Mouse (Mus musculus) gastrocnemius, postnatal 14 days (tissue): ENCODE measurements at regions not wholly inside any gene's neighbourhood (a gene's known extent, or its start where the extent isn't known, plus 50 kb on each side); places are given as distances from the start of the nearest gene placed in this dataset.
A peak's percentile ranks its signal among the peaks of the same experiment; 100 is the strongest.

Experiments used
- DNase-seq: peaks from one replicate; pipeline ENCODE4 v3.0.0; 2021; ENCODE audit warnings: mixed read lengths
- intact Hi-C: fragments of 180-260 bp; cut with DNase I; formaldehyde crosslinking; loops from one replicate; pipeline ENCODE4 v1.15.1; 2025; ENCODE audit warnings: low total_unique reads

GRCm38 (mm10) chrX:99555976-99556781, 85.1 kb upstream of the Pja1 start:
- no peak for DNase-seq
- intact Hi-C loops = no loop called here

GRCm38 (mm10) chrX:99552778-99553177, 81.7 kb upstream of the Pja1 start:
- intact Hi-C loops = no loop called here
- DNase-seq = no peak

DNA sequence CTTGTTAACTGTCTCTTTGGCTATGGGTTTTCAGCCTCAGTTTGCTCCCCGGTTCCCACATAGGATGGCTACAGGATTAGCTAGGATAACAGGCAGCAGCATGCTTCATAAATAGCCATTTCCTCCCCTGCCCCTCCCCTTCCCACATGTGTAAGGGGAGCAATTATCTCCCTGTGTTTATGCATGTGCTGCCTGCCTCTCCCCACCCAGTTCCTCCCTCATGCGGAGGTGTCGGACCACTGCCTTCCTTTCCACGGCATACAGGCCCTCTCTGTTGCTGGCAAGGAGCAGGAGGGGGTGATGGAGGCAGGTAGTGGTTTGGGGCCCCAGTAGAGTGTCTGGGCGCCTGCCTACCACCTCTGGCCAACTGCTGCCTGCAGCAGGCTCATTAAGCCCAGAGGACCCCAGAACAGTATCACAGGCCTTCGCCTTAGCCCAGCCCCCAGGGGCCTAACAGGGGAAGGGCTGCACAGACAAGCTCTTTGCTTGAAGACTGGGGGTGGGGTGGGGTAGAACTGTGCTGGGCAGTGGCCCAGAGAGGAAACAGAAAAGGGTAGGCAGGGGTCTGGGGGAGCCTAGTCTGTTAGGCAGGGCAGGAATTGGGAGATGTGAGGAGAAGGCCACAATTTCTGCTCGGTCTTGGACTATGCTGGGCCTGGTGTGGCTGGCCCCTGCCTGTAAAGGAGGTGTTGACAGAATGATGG, 79.1 kb upstream of the Pja1 start:
- intact Hi-C loops = no loop called here
- DNase-seq = no peak

DNA sequence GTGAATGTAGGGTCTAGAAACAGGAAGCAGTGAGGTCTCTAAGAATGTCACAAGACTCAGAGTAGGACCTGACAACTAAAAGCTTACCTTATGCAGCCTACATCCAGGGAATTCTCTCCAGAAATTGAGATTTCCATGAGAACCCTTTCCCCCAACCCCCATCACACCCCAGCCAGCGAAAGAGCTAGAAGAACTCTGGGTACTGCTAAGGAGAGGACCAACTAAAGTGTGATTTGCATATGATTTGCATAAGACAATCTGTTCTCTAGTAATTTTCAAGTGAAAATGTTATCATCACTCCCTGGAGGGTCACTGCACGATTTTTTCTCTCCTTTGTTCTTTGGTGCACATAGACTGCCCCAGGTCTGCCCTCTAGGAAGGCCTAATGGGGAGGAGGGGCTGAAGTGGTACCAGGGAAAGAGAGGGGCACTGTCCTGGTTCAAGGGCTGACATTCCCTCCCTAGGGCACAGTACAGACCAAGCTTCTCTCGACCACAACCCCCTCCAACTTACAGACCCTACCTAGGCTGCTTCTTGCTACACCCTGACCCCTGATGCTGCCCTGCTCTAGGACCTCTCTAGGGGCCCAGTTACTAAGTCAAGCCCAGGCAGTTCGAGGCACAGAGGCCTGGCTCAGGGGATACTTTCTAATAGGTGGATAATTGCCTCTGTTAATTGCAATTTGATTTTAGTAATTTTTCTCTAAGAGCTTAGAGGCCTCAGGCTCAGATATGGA, 77.4 kb upstream of the Pja1 start:
- no peak for DNase-seq
- intact Hi-C loops = no loop called here

DNA sequence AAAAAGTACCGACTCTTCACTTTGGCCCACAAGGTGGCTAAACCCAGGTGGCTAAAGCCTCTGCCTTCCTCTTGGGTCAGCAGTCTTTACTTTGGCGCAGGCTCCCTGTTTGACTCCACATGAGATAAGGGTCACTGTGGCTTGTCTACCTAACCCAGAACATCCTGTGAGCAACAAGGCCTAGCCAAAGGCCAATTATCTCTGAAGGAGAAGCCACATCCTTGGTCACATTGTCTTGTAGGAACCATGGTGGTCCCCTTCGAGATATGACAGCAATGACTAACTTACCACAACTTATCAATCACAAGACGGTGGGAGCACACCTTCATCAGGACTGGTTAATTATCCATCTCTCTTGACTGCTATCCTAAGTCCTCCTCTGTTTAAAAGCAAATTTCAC, 73.3 kb upstream of the Pja1 start:
- DNase-seq = no peak
- intact Hi-C loops = no loop called here

DNA sequence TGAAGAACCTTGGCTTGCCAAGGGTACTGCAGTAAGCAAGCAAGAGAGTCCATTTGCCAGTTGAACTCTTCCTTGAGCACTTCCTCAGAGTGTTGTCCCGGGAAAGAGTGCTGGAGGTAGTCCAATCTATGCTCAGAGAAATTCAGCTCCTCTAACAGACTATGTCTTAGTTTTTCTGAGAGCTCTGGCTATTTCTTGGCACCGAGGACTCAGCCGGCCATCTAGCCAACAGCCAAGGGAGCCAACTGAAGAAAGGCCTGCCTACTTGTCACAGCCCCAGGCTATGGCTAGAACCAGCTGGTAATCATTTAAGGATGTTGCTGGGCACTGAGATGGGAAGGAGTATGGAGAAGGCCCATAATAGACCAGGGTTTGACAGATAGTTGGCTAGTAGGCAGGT, 70.8 kb upstream of the Pja1 start:
- no peak for DNase-seq
- intact Hi-C loops = no loop called here

DNA sequence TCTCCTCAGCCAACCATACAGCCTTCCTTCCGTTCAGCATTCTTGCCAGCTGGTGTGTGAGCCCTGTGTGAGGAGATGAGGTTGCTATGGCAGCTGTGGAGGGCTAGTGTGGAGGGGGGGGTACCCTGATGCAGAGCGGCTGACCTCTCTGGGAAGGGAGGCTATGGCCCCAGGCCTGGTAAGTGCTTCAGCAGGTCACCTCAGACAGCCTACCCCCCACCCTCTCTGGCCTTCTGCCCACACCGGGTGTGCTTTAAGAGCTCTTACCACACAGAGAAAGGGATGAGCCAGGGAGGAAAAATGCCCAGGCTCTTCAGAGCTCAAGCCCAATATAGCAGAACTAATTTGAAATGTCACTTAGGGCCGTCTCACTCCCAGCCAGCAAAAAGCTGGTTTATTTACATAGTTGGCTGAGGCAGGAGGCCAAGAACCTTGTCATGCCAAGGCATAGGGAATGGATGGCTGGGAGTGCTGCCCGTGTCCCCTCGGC, 69.1 kb upstream of the Pja1 start:
- intact Hi-C loops = no loop called here
- DNase-seq = no peak

- intact Hi-C loops = no loop called here
- DNase-seq = no peak
Observed at GRCm38 (mm10) chrX:99539684-99540083, 68.6 kb upstream of the Pja1 start.

DNA sequence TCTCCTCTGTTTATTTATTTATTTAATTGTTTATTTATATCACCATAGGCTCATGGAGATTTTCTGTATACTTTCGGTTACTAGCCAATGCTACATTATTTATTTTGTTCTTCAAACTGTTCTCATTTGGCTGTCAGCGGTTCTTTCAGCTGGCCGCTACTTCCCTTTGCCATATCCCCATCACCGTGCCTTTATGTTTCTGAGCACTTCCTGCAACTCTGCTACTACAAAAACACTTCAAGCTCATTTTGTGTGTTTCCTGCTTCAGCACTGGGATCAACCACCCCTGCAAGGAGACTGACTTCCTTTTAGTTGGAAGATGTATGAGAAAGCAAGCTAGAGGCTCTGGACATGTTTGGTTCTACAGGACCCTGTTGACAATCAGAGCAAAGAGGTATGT, 66.7 kb upstream of the Pja1 start:
- DNase-seq = no peak
- intact Hi-C loops = no loop called here

DNA sequence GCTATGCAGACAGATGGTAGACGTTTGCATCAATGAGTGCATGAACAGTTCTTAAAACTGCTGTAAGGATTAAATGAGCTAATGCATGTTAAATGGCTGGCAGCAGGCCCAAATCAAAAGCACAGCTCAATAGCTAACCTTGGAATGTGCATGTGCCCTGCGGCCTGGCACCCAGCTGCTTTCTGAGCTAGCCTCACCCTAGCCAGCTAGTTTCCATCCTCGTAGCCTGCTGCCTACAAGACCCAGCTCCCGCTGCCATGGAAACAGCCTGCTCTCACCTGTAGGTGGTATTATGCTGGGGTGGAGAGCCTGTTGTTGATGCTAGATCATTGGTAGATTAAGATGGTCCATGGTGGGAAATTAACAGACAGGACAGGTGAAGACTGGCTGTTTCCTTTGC, 63.8 kb upstream of the Pja1 start:
- intact Hi-C loops = no loop called here
- DNase-seq = no peak

- intact Hi-C loops = no loop called here
- DNase-seq = no peak
Observed at GRCm38 (mm10) chrX:99531154-99531553, 60.1 kb upstream of the Pja1 start.

GRCm38 (mm10) chrX:99530511-99530910, 59.4 kb upstream of the Pja1 start:
- DNase-seq = no peak
- intact Hi-C loops = no loop called here

GRCm38 (mm10) chrX:99523306-99523705, 52.2 kb upstream of the Pja1 start:
- DNase-seq = no peak

GRCm38 (mm10) chrX:99522830-99523229, 51.8 kb upstream of the Pja1 start:
- peak; percentile 76 for DNase-seq
- intact Hi-C loops = loop anchor here (5.0 kb wide), 1 partner anchor 391 kb away; no protein-coding TSS in a partner anchor

More at GRCm38 (mm10) chrX:99523306-99523705, 52.2 kb upstream of the Pja1 start:
- intact Hi-C loops = loop anchor here (5.0 kb wide), 1 partner anchor 391 kb away; no protein-coding TSS in a partner anchor

GRCm38 (mm10) chrX:99522289-99522688, 51.2 kb upstream of the Pja1 start:
- DNase-seq = no peak
- intact Hi-C loops = loop anchor here (5.0 kb wide), 1 partner anchor 390 kb away; no protein-coding TSS in a partner anchor

- intact Hi-C loops = loop anchor here (5.0 kb wide), 1 partner anchor 390 kb away; no protein-coding TSS in a partner anchor
Observed at GRCm38 (mm10) chrX:99521866-99522265, 50.8 kb upstream of the Pja1 start.

More at GRCm38 (mm10) chrX:99521866-99522265, 50.8 kb upstream of the Pja1 start:
- DNase-seq = no peak
